Mouse (Mus musculus) layer of hippocampus, postnatal 25 days (tissue): ENCODE results near the gene Rara. TPM values are rescaled to one million over a fixed set of nuclear protein-coding genes. Genes with fewer than 3 reads are reported as not detected.
A peak's percentile ranks its signal among the peaks of the same experiment; 100 is the strongest.
"Not testable (repeated sequence)": the region's sequence is repeated elsewhere in the genome, so short reads cannot be mapped to it uniquely, and the experiment has no call there.

Source experiments
- DNase-seq, 2 experiments: peaks; one replicate each; pipeline ENCODE4 v3.0.0; 2022; ENCODE audit warnings: mixed read lengths in 2 of 2, low spot score in 1 of 2; ENCODE audit errors: extremely low spot score in 1 of 2
- total RNA-seq, 2 experiments: library from RNA; stranded (reverse); gene quantifications; 2 replicates each; pipeline ENCODE4 v1.2.3; 2021

Gene Rara
- 10 to 100 TPM; 17.0 to 17.7 TPM for total RNA-seq

- no peak for DNase-seq
Observed at GRCm38 (mm10) chr11:98927438-98928076, at the start of gene Rara. TSS of gene Rara (plus strand) at chr11:98927818.

GRCm38 (mm10) chr11:98887703-98888102 lies 39.9 kb upstream of the Rara start:
- DNase-seq, result no peak

GRCm38 (mm10) chr11:98889077-98889476 lies 38.5 kb upstream of the Rara start:
- no peak for DNase-seq

- DNase-seq, result no peak
Observed at GRCm38 (mm10) chr11:98889977-98890376, 37.6 kb upstream of the Rara start.

DNA sequence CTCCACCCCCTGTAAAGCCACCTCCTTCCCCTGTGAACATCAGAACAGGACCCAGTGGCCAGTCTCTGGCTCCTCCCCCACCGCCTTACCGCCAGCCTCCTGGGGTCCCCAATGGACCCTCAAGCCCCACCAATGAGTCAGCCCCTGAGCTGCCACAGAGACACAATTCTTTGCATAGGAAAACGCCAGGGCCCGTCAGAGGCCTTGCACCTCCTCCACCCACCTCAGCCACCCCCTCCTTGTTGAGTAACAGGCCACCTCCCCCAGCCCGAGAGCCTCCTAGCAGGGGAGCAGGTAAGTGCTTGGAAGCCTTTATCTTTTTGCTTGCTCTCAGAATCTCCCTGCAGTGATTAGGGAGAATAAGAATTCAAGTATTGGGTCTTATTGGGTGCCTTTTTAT lies 35.2 kb upstream of the Rara start:
- no peak for DNase-seq

GRCm38 (mm10) chr11:98900529-98901125 lies 27.0 kb upstream of the Rara start:
- DNase-seq, result no peak

DNA sequence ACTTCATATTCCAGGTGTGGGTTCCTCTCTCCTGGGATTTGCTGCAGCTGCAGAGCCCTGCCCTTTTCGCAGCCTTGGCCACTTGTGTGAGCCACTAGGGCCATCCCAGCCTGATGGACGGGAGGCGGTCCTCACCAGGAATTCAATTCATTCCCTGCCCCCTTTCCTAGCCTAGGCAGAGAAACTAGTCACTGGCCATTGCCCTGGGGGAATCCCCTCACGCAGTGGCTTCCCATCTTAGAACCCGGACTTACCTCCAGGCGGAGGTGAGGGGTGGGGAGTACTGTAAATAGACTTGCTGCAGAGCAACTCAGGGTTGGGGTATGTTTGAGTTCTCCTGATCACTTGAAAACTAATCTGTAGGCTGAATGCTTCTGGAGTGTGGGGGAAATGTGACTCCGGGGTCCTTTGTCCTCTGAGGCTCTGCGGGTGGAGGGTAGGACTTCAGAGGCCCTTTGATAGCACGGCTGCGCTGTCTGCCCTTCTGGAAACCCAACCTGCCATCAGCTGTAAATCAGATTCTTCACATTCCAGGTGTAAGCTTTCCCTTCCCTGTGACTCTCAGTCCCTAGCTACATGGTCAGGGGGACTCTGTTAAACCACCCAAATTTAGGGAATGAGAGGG lies 24.9 kb upstream of the Rara start:
- no peak for DNase-seq

DNA sequence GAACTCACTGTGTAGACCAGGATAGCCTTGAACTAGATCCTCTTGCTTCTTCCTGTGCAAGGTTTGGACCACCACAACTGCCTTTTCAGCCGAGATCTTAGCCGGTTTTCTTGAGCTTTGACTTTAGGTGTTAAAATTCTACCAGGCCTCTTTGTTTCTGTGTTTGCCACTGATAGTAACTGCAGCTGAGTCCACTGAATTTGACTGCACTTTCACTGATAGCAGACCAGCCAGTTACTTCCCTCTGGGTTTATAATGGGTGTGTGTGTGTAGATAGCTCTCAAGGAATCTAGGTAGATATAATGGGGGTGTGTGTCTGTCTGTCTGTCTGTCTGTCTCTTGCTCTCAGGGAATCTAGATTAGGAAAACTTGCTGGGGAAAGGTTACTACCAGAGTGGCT lies 23.0 kb upstream of the Rara start:
- no peak for DNase-seq

DNA sequence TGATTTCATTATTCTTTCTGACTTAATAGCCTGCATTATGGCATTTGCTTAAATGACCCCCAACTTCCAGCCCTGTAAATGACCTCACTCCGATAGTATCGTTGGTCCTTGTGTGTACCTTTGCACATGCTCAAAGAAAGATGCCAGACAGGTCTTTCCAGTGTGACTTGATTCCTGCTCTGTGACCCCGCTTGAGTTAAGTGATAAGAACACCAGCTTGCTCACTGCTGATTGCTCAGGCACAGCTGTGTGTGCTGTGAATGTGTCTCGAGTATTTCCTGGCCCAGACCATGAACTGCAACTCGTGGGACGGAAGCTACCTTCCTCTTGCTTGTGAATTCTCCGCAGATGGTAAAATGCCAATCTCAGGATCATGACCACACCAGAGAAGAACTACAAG lies 22.6 kb upstream of the Rara start:
- no peak for DNase-seq

- no peak for DNase-seq
Observed at GRCm38 (mm10) chr11:98905583-98905982, 22.0 kb upstream of the Rara start.

- no peak for DNase-seq
Observed at GRCm38 (mm10) chr11:98907063-98907436, 20.6 kb upstream of the Rara start.

GRCm38 (mm10) chr11:98907437-98908173 lies 20.0 kb upstream of the Rara start, which contains the start of gene Cdc6:
TSS of gene Cdc6 (plus strand) at chr11:98907801.
- peak; percentile 73 to 75 for DNase-seq

GRCm38 (mm10) chr11:98909654-98910053 lies 18.0 kb upstream of the Rara start:
- peak in 1 of 2 experiments; percentile 76 for DNase-seq

- no peak for DNase-seq
Observed at GRCm38 (mm10) chr11:98910415-98910814, 17.2 kb upstream of the Rara start.

- DNase-seq, result no peak
Observed at GRCm38 (mm10) chr11:98911498-98911897, 16.1 kb upstream of the Rara start.

DNA sequence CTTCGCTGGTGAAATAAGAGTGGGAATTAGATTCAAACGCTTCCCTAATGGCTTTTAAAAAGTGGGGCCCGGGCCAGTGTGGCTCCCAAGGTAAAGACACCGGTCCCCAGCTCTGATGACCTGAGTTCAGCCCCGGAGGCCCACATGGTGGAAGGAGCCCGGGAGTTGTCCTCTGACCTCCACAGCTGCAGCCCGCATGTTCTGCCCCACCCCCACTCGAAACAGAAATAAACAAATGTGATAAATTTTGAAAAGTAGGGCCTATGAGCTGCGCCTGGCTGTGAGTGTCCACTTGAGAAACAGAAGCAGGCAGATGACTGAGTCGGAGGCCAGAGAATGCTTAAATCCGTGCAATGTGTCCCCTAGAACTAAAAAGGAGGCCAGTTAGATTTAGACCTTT lies 13.4 kb upstream of the Rara start:
- DNase-seq, result no peak

DNA sequence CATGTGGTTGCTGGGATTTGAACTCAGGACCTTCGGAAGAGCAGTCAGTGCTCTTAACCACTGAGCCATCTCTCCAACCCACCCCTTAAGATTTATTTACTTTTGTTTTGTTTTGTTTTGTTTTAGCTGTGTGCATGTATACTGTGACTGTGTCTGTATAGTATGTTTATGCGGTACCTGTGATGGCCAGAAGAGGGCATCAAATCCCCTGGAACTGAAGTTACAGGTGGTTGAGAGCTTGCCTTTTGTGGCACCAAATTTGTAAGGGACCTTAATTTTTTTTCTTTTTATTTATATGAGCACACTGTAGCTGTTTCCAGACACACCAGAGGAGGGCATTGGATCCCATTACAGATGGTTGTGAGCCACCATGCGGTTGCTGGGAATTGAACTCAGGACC lies 11.2 kb upstream of the Rara start:
- not testable (repeated sequence) for DNase-seq

DNA sequence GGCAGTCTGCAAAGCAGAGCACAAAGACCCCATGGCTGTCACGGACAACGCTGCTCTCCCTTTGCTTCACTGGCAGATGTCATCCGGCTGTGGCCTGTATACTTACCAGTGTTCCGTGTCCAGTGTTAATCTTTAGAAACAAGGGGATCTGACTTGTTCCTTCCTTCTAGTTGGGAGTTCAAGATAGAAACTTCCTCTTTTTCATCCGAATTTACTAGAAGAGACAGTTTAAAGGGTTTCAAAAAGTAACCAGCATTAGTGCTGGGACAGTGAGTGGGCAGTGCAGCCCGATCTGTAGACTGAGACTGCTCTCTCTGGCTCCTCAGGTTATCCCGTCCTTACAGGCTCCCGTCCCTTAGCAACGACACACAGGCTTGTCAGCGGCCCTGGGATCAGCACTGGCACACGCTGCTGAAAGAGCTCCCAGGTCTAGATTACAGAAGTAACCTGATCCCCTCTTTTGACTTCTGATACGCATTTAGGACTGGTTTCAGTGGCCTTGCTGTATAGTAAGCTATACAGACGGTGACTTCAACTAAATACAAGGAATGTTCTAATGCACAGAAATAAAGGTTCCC lies 10.1 kb upstream of the Rara start:
- no peak for DNase-seq

- no peak for DNase-seq
Observed at GRCm38 (mm10) chr11:98918231-98918630, 9.4 kb upstream of the Rara start.

- DNase-seq, result no peak
Observed at GRCm38 (mm10) chr11:98919009-98919408, 8.6 kb upstream of the Rara start.

DNA sequence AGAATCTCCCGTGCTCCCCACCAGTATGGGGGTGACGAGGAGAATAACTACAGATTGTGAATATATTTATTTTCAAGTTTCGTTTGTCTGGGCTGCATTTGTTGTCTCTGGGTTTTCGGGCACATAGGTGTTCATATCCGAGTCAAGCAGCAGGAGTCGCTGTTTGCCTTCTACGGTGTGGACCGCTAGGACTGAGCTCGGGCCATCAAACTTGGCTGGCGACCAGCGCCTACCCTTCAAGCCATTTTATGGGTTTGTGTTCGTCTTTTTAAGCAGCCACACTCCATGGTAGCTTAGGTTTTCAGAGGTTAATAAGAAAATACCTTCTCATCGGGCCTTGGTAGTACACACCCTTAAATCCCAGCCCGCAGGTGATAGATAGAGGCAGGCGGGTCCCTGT lies 5.8 kb upstream of the Rara start:
- DNase-seq, result peak in 1 of 2 experiments; percentile 24
